9 mouse cellular contexts compared by ENCODE assay signal in the genomic region with DNA sequence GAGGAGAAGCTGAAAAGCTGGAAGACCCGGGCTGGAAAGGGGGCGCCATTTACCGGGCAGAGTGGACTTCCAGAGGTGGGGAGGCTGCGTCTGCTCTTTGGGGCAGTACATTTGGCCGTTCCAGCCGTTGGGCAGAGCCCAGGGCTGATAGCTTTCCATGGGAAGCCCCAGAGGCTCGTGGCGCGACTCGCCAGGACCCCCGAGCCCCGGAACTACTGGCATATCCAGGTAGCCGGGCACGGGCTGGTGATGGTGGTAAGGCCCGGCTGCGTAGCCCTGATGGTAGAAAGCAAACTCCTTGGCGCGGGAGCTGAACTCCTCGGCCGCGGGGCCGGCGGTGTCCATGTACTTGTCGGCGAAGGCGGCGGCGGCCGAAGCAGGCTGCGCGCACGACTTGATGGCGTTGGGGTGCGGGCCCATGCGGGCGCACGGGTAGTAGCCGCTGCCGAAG. TPM values are rescaled to one million over a fixed set of nuclear protein-coding genes. Genes with fewer than 3 reads are reported as not detected.
DNase-seq lines count a peak whose midpoint lies in the region; ATAC-seq and TF ChIP-seq lines count a peak whose summit lies in the region.
"Had no signal": no experiment of that assay in that cellular context is flagged by ENCODE, and none has a peak within 500 bp of the region (broad histone marks: within the 10 kb centered on the region; RNA-seq: fewer than 3 reads in every experiment).

No protein-coding gene starts in this region.

- H3K27me3 ChIP-seq in heart, embryonic 13.5 days (replicated peaks), result peaks cover 93% of the 10 kb centered on the region
- H3K27me3 ChIP-seq in ES-Bruce4 (ENCODE audit: control insufficient read depth, insufficient read depth, low read length, poor library complexity, severe bottlenecking), result peaks cover 50% of the 10 kb centered on the region
- peaks cover 100% of the 10 kb centered on the region for H3K27me3 ChIP-seq in hindbrain, embryonic 10.5 days (ENCODE audit: insufficient read depth, poor library complexity, severe bottlenecking)
- H3K27me3 ChIP-seq in midbrain, embryonic 11.5 days (ENCODE audit: control insufficient read depth, insufficient read depth, low read length), result peaks cover 96% of the 10 kb centered on the region

- H3K4me1 ChIP-seq in heart, embryonic 13.5 days, result peaks cover 15% of the 10 kb centered on the region
- H3K4me1 ChIP-seq in ES-Bruce4 (ENCODE audit: control insufficient read depth, insufficient read depth, low read length), result no peaks in the 10 kb centered on the region
- peaks cover 15% of the 10 kb centered on the region for H3K4me1 ChIP-seq in hindbrain, embryonic 10.5 days (replicated peaks)
- H3K4me1 ChIP-seq in midbrain, embryonic 11.5 days (ENCODE audit: control insufficient read depth, insufficient read depth, low read length), result no peaks in the 10 kb centered on the region; the same call in 1 of the 2 replicates

- no peaks in the 10 kb centered on the region for H3K36me3 ChIP-seq in heart, embryonic 13.5 days
- no peaks in the 10 kb centered on the region for H3K36me3 ChIP-seq in ES-Bruce4 (ENCODE audit: control insufficient read depth, insufficient read depth, low read length, poor library complexity, severe bottlenecking)
- H3K36me3 ChIP-seq in hindbrain, embryonic 10.5 days, result no peaks in the 10 kb centered on the region
- H3K36me3 ChIP-seq in midbrain, embryonic 11.5 days (ENCODE audit: control insufficient read depth, insufficient read depth, low read length), result no peaks in the 10 kb centered on the region

- TF ChIP-seq POLR2A in ES-Bruce4 (IDR thresholded peaks at IDR 0.05; ENCODE audit: insufficient read depth, low read length), result no peak

- no peaks in the 10 kb centered on the region for H3K9me3 ChIP-seq in heart, embryonic 13.5 days
- H3K9me3 ChIP-seq in ES-Bruce4 (replicated peaks; ENCODE audit: control insufficient read depth, insufficient read depth, low read length, poor library complexity, severe bottlenecking), result no peaks in the 10 kb centered on the region
- H3K9me3 ChIP-seq in hindbrain, embryonic 10.5 days, result no peaks in the 10 kb centered on the region
- no peaks in the 10 kb centered on the region for H3K9me3 ChIP-seq in midbrain, embryonic 11.5 days (ENCODE audit: control insufficient read depth, low read length)

- DNase-seq in heart, postnatal 10 days, result no peak
- peak; percentile 61 for DNase-seq in hindbrain, embryonic 10.5 days (ENCODE audit: low spot score)
- DNase-seq in midbrain, embryonic 11.5 days (ENCODE audit: low spot score, missing footprints), result peak; percentile 97
- DNase-seq in frontal cortex, postnatal 10 days (ENCODE audit: low spot score in 2 of 2), result no peak
- DNase-seq in adrenal gland, postnatal 14 days, result no peak
- DNase-seq in layer of hippocampus, adult 8-10 months (ENCODE audit: low spot score in 2 of 2), result no peak

- H3K9ac ChIP-seq in heart, embryonic 13.5 days, result no peak overlapping the region
- H3K9ac ChIP-seq in ES-Bruce4 (ENCODE audit: low read depth, poor library complexity, severe bottlenecking), result peak overlapping the region; percentile 85
- H3K9ac ChIP-seq in midbrain, embryonic 11.5 days (ENCODE audit: low read length), result no peak overlapping the region

- H3K4me3 ChIP-seq in heart, embryonic 13.5 days, result peak overlapping the region; percentile 56
- H3K4me3 ChIP-seq in ES-Bruce4 (ENCODE audit: low read depth, low read length), result peak overlapping the region; percentile 76
- H3K4me3 ChIP-seq in hindbrain, embryonic 10.5 days, result peak overlapping the region; percentile 29
- peak overlapping the region; percentile 10 for H3K4me3 ChIP-seq in midbrain, embryonic 11.5 days (ENCODE audit: low read depth, low read length)

- 1% methylated on average over 39 of the region's 39 CpGs for WGBS in heart, embryonic 13.5 days
- WGBS in hindbrain, embryonic 10.5 days, result under 1% methylated on average over 39 of the region's 39 CpGs
- WGBS in midbrain, embryonic 11.5 days, result under 1% methylated on average over 37 of the region's 39 CpGs

- ATAC-seq in heart, embryonic 13.5 days (ENCODE audit: extremely low read depth, insufficient number of reproducible peaks, low FRiP score, low TSS enrichment), result no peak
- no peak for ATAC-seq in midbrain, embryonic 11.5 days (ENCODE audit: low FRiP score)

- no peak for TF ChIP-seq EP300 in ES-Bruce4 (IDR thresholded peaks at IDR 0.05; ENCODE audit: insufficient read depth, low read depth, low read length)

- peak overlapping the region; percentile 75 for H3K4me2 ChIP-seq in heart, embryonic 13.5 days
- H3K4me2 ChIP-seq in midbrain, embryonic 11.5 days, result peak overlapping the region; percentile 25

- H3K27ac ChIP-seq in heart, embryonic 13.5 days (replicated peaks), result no peak overlapping the region
- H3K27ac ChIP-seq in ES-Bruce4 (ENCODE audit: insufficient read depth, low read length), result no peak overlapping the region
- H3K27ac ChIP-seq in hindbrain, embryonic 10.5 days, result no peak overlapping the region
- no peak overlapping the region for H3K27ac ChIP-seq in midbrain, embryonic 11.5 days (ENCODE audit: low read depth, low read length)

- intact Hi-C loops in heart, postnatal 10 days (cut with DNase I), result loop anchor here (2.0 to 10.0 kb wide), 3 partner anchors 55 to 707 kb away; partner anchors contain the start of gene Evx1

- TF ChIP-seq CTCF in ES-Bruce4 (IDR thresholded peaks at IDR 0.05; ENCODE audit: low read depth, low read length), result peak; percentile 2

RNA-seq across cellular contexts. Expression of gene Hoxa13, which starts 0.8 kb away (rescaled TPM):
- polyA plus RNA-seq in heart, embryonic 13.5 days (2015; fragmentation: Nextera tagmentation; extraction: Ambion mirVana), result not detected in 2 replicates
- not detected for total RNA-seq in heart, postnatal 10 days (2021)
- polyA plus RNA-seq in ES-Bruce4 (2011; ENCODE audit: insufficient read depth, insufficient read length, low read depth, missing spikeins), result 0.25 TPM in 1 of 2 replicates, not detected in the other
- polyA plus RNA-seq in hindbrain, embryonic 10.5 days (2016; fragmentation: Nextera tagmentation; extraction: Ambion mirVana), result not detected in 2 replicates
- polyA plus RNA-seq in midbrain, embryonic 11.5 days (2014; fragmentation: Nextera tagmentation; extraction: Ambion mirVana), result not detected in 2 replicates
- total RNA-seq in adrenal gland, postnatal 14 days (2021), result not detected in 2 replicates
- not detected for total RNA-seq in layer of hippocampus, adult 8-10 months (2022)
- total RNA-seq: MEL had no signal

RNA-seq across cellular contexts. Expression of gene Hoxa11, which starts 14.2 kb away (rescaled TPM):
- not detected in 2 replicates for polyA plus RNA-seq in heart, embryonic 13.5 days (2015; fragmentation: Nextera tagmentation; extraction: Ambion mirVana)
- not detected for total RNA-seq in heart, postnatal 10 days (2021)
- polyA plus RNA-seq in ES-Bruce4 (2011; ENCODE audit: insufficient read depth, insufficient read length, low read depth, missing spikeins), result not detected in 2 replicates
- not detected in 2 replicates for polyA plus RNA-seq in hindbrain, embryonic 10.5 days (2016; fragmentation: Nextera tagmentation; extraction: Ambion mirVana)
- polyA plus RNA-seq in midbrain, embryonic 11.5 days (2014; fragmentation: Nextera tagmentation; extraction: Ambion mirVana), result not detected in 2 replicates
- not detected in 2 replicates for total RNA-seq in adrenal gland, postnatal 14 days (2021)
- not detected for total RNA-seq in layer of hippocampus, adult 8-10 months (2022)
- total RNA-seq: MEL had no signal

RNA-seq across cellular contexts. Expression of gene Hoxa10, which starts 19.2 kb away (rescaled TPM):
- polyA plus RNA-seq in heart, embryonic 13.5 days (2015; fragmentation: Nextera tagmentation; extraction: Ambion mirVana), result 0.09 TPM in 1 of 2 replicates, not detected in the other
- total RNA-seq in heart, postnatal 10 days (2021), result not detected
- polyA plus RNA-seq in ES-Bruce4 (2011; ENCODE audit: insufficient read depth, insufficient read length, low read depth, missing spikeins), result not detected in 2 replicates
- polyA plus RNA-seq in hindbrain, embryonic 10.5 days (2016; fragmentation: Nextera tagmentation; extraction: Ambion mirVana), result not detected in 2 replicates
- not detected in 2 replicates for polyA plus RNA-seq in midbrain, embryonic 11.5 days (2014; fragmentation: Nextera tagmentation; extraction: Ambion mirVana)
- total RNA-seq in adrenal gland, postnatal 14 days (2021), result 0.15 and 0.68 TPM in 2 replicates
- total RNA-seq in layer of hippocampus, adult 8-10 months (2022), result not detected
- total RNA-seq: MEL had no signal

RNA-seq across cellular contexts. Expression of gene Hoxa9, which starts 28.9 kb away (rescaled TPM):
- 0.10 and 0.17 TPM in 2 replicates for polyA plus RNA-seq in heart, embryonic 13.5 days (2015; fragmentation: Nextera tagmentation; extraction: Ambion mirVana)
- not detected for total RNA-seq in heart, postnatal 10 days (2021)
- not detected in 2 replicates for polyA plus RNA-seq in ES-Bruce4 (2011; ENCODE audit: insufficient read depth, insufficient read length, low read depth, missing spikeins)
- not detected in 2 replicates for polyA plus RNA-seq in hindbrain, embryonic 10.5 days (2016; fragmentation: Nextera tagmentation; extraction: Ambion mirVana)
- polyA plus RNA-seq in midbrain, embryonic 11.5 days (2014; fragmentation: Nextera tagmentation; extraction: Ambion mirVana), result not detected in 2 replicates
- 1.8 and 3.5 TPM in 2 replicates for total RNA-seq in adrenal gland, postnatal 14 days (2021)
- total RNA-seq in layer of hippocampus, adult 8-10 months (2022), result not detected
- total RNA-seq: MEL had no signal

RNA-seq across cellular contexts. Expression of gene Hoxa7, which starts 38.2 kb away (rescaled TPM):
- 0.46 and 0.59 TPM in 2 replicates for polyA plus RNA-seq in heart, embryonic 13.5 days (2015; fragmentation: Nextera tagmentation; extraction: Ambion mirVana)
- under 1 TPM; 0.40 to 0.41 TPM for total RNA-seq in heart, postnatal 10 days (2021)
- polyA plus RNA-seq in ES-Bruce4 (2011; ENCODE audit: insufficient read depth, insufficient read length, low read depth, missing spikeins), result 0.65 and 1.4 TPM in 2 replicates
- not detected in 2 replicates for polyA plus RNA-seq in hindbrain, embryonic 10.5 days (2016; fragmentation: Nextera tagmentation; extraction: Ambion mirVana)
- 0.14 TPM in 1 of 2 replicates, not detected in the other for polyA plus RNA-seq in midbrain, embryonic 11.5 days (2014; fragmentation: Nextera tagmentation; extraction: Ambion mirVana)
- 20.9 and 22.2 TPM in 2 replicates for total RNA-seq in adrenal gland, postnatal 14 days (2021)
- not detected for total RNA-seq in layer of hippocampus, adult 8-10 months (2022)
- total RNA-seq: MEL had no signal

Comparison
In these comparisons a context has a peak if more than half of its experiments do, and no peak if none do; other contexts are left out.
1. H3K4me3 ChIP-seq: peak in every context shown above with its lines; median percentile 76 in ES-Bruce4; 56 in heart, embryonic 13.5 days; 29 in hindbrain, embryonic 10.5 days; 10 in midbrain, embryonic 11.5 days.
2. DNase-seq: peak in hindbrain, embryonic 10.5 days (single experiment) and midbrain, embryonic 11.5 days (single experiment); none in heart, postnatal 10 days (0 of 2), frontal cortex, postnatal 10 days (0 of 2), adrenal gland, postnatal 14 days (single experiment) and layer of hippocampus, adult 8-10 months (0 of 2).